Comparison of ENCODE assay signal across 9 mouse cellular contexts in the genomic region with DNA sequence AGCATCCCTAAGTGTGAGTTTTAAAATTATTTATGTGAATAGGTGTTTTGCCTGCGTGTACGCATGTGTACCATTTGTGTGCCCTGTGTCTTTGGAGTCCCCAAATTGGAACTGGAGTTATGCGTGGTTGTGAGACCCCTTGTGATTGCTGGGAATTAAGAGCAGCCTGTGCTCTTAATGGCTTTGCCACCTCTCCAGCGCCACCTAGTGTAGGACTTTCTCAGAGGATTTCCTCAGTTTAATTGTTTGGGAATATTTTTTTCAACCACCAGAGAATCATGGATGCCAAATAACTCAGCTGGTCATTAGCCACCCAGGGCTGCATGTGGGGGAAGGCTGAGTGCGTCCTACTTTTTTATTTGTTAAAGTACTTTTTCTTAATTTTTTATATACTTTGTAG.
A peak's percentile ranks its signal among the peaks of the same experiment; 100 is the strongest.
DNase-seq lines count a peak whose midpoint lies in the region; ATAC-seq and TF ChIP-seq lines count a peak whose summit lies in the region.
"Had no signal": no experiment of that assay in that cellular context is flagged by ENCODE, and none has a peak within 500 bp of the region (broad histone marks: within the 10 kb centered on the region; RNA-seq: fewer than 3 reads in every experiment).

No protein-coding gene starts in this region.

- no peak overlapping the region for H3K9ac ChIP-seq in forebrain, embryonic 14.5 days (ENCODE audit: low read length)
- no peak overlapping the region for H3K9ac ChIP-seq in forebrain, embryonic 16.5 days (replicated peaks; ENCODE audit: low read depth, low read length)

- peak; percentile 33; the same call in 1 of the 2 replicates for ATAC-seq in forebrain, embryonic 14.5 days
- ATAC-seq in forebrain, embryonic 16.5 days: no peak

- no peak for TF ChIP-seq POLR2A in brain, embryonic 14.5 days (IDR thresholded peaks at IDR 0.05; ENCODE audit: borderline replicate concordance, extremely low read depth, insufficient read depth, insufficient read length, poor library complexity, severe bottlenecking)

- H3K4me1 ChIP-seq in forebrain, embryonic 14.5 days (ENCODE audit: control insufficient read depth, insufficient read depth, low read length): peaks cover 11% of the 10 kb centered on the region; the same call in 1 of the 2 replicates
- H3K4me1 ChIP-seq in forebrain, embryonic 16.5 days (replicated peaks; ENCODE audit: control insufficient read depth, insufficient read depth, low read length): peaks cover 14% of the 10 kb centered on the region

- H3K27me3 ChIP-seq in forebrain, embryonic 14.5 days (replicated peaks; ENCODE audit: control insufficient read depth, insufficient read depth, low read length): no peaks in the 10 kb centered on the region
- H3K27me3 ChIP-seq in forebrain, embryonic 16.5 days (replicated peaks; ENCODE audit: control insufficient read depth, insufficient read depth, low read length): no peaks in the 10 kb centered on the region

- no peak overlapping the region for H3K4me2 ChIP-seq in forebrain, embryonic 14.5 days (ENCODE audit: low read length)
- no peak overlapping the region for H3K4me2 ChIP-seq in forebrain, embryonic 16.5 days (ENCODE audit: low read length)

- TF ChIP-seq CTCF in brain, embryonic 14.5 days (IDR thresholded peaks at IDR 0.05; ENCODE audit: borderline replicate concordance, extremely low read depth, insufficient read depth, insufficient read length): peak; percentile 63; the same call in 1 of the 2 replicates

- no peak overlapping the region for H3K4me3 ChIP-seq in forebrain, embryonic 14.5 days (ENCODE audit: low read depth, low read length)
- no peak overlapping the region for H3K4me3 ChIP-seq in forebrain, embryonic 16.5 days (replicated peaks; ENCODE audit: low read length)
- H3K4me3 ChIP-seq: myocyte had no signal

- intact Hi-C loops in gastrocnemius, postnatal 14 days (cut with DNase I; ENCODE audit: low total_unique reads): loop anchor here (10.0 kb wide), 2 partner anchors 89 to 139 kb away; no protein-coding TSS in a partner anchor
- intact Hi-C loops in left cerebral cortex, postnatal 25 days (cut with DNase I): loop anchor here (10.0 kb wide), 1 partner anchor 89 kb away; no protein-coding TSS in a partner anchor

- H3K9me3 ChIP-seq in forebrain, embryonic 14.5 days (replicated peaks; ENCODE audit: control insufficient read depth, low read length): no peaks in the 10 kb centered on the region
- no peaks in the 10 kb centered on the region for H3K9me3 ChIP-seq in forebrain, embryonic 16.5 days (ENCODE audit: control insufficient read depth, low read length)

- no peak overlapping the region for H3K27ac ChIP-seq in forebrain, embryonic 14.5 days (ENCODE audit: low read depth, low read length)
- H3K27ac ChIP-seq in forebrain, embryonic 16.5 days (ENCODE audit: low read length): no peak overlapping the region

- 51% methylated on average over 5 of the region's 5 CpGs for WGBS in forebrain, embryonic 14.5 days
- 47% methylated on average over 5 of the region's 5 CpGs for WGBS in forebrain, embryonic 16.5 days

- DNase-seq in forebrain, embryonic 14.5 days (ENCODE audit: low spot score): peak; percentile 81
- peak; percentile 43 for DNase-seq in ovary, postnatal 14 days (ENCODE audit: low spot score)
- DNase-seq in ovary, postnatal 10 days (ENCODE audit: low spot score): no peak
- peak; percentile 80 for DNase-seq in brain, embryonic 14.5 days (ENCODE audit: low read depth)
- DNase-seq in gastrocnemius, postnatal 14 days: peak; percentile 52
- peak; percentile 54 to 55 for DNase-seq in left cerebral cortex, postnatal 25 days (ENCODE audit: low spot score in 2 of 2)
- DNase-seq in right cerebral cortex, postnatal 4 days: peak; percentile 70

- H3K36me3 ChIP-seq in forebrain, embryonic 14.5 days (ENCODE audit: control insufficient read depth, insufficient read depth, low read length): no peaks in the 10 kb centered on the region
- H3K36me3 ChIP-seq in forebrain, embryonic 16.5 days (ENCODE audit: control insufficient read depth, insufficient read depth): no peaks in the 10 kb centered on the region
